Mouse (Mus musculus) limb, embryonic 14.5 days (tissue): ENCODE data around the gene Gm4922. TPM values are rescaled to one million over a fixed set of nuclear protein-coding genes. Genes with fewer than 3 reads are reported as not detected.

ENCODE experiments used
- ATAC-seq: fragments of 200-750 bp; cut with Nextera tagmentation; 2 replicates; pipeline ENCODE4 v1.8.0; 2017; ENCODE audit warnings: low read depth, moderate number of reproducible peaks, moderate TSS enrichment; ENCODE audit not compliant: low FRiP score
- DNase-seq: peaks from one replicate; pipeline ENCODE4 v3.0.0-alpha.2; 2015; ENCODE audit warnings: low spot score
- H3K27ac ChIP-seq: fragments of 300-500 bp; sonication (generic); replicated peaks from 2 replicates; pipeline ENCODE4 v1.5.1; 2014; ENCODE audit warnings: low read depth, mild to moderate bottlenecking, low read length, moderate library complexity, mixed read lengths
- H3K27me3 ChIP-seq: fragments of 300-500 bp; sonication (generic); 2 replicates; pipeline ENCODE4 v1.6.1; 2014; ENCODE audit warnings: low read length, mixed read lengths; ENCODE audit not compliant: control insufficient read depth, insufficient read depth
- H3K36me3 ChIP-seq: fragments of 300-500 bp; sonication (generic); 2 replicates; pipeline ENCODE4 v1.6.1; 2014; ENCODE audit warnings: mild to moderate bottlenecking, low read length, moderate library complexity, mixed read lengths; ENCODE audit not compliant: control insufficient read depth, insufficient read depth
- H3K4me1 ChIP-seq: fragments of 300-500 bp; sonication (generic); 2 replicates; pipeline ENCODE4 v1.6.1; 2014; ENCODE audit warnings: antibody characterized with exemption, low read length, mixed read lengths; ENCODE audit not compliant: control insufficient read depth, insufficient read depth
- H3K4me2 ChIP-seq: fragments of 300-500 bp; sonication (generic); replicated peaks from 2 replicates; pipeline ENCODE4 v1.6.1; 2014; ENCODE audit warnings: low read depth, mild to moderate bottlenecking, low read length, moderate library complexity; ENCODE audit not compliant: severe bottlenecking
- H3K4me3 ChIP-seq: fragments of 300-500 bp; sonication (generic); replicated peaks from 2 replicates; pipeline ENCODE4 v1.5.1; 2014; ENCODE audit warnings: low read length
- H3K9ac ChIP-seq: fragments of 300-500 bp; sonication (generic); 2 replicates; pipeline ENCODE4 v1.6.1; 2014; ENCODE audit warnings: mild to moderate bottlenecking, low read depth, low read length, moderate library complexity; ENCODE audit not compliant: severe bottlenecking
- H3K9me3 ChIP-seq: fragments of 300-500 bp; sonication (generic); 2 replicates; pipeline ENCODE4 v1.6.1; 2016; ENCODE audit warnings: low read length; ENCODE audit not compliant: control insufficient read depth
- POLR2A ChIP-seq: fragments of 200-500 bp; IDR thresholded peaks from 2 replicates; pipeline ENCODE4 v1.8.0; 2012; ENCODE audit warnings: inconsistent platforms, mild to moderate bottlenecking, moderate library complexity, borderline replicate concordance; ENCODE audit not compliant: insufficient read depth, insufficient read length; ENCODE audit errors: extremely low read depth
- WGBS: fragments of 180-500 bp; shearing (Covaris S2); extraction: QIAGEN DNeasy Blood & Tissue Kit; methylation state at CpG from one replicate; pipeline ENCODE4 v1.1.7; 2014; 5-methylcytosine and 5-hydroxymethylcytosine counted together
- polyA plus RNA-seq, 2 experiments: library from polyadenylated mRNA; depleted of rRNA in 1 of 2; stranded (reverse) in 1 of 2; unstranded in 1 of 2; fragments of >200 nt; fragmentation: Nextera tagmentation in 1 of 2; extraction: Ambion mirVana in 1 of 2; gene quantifications; 2 replicates each; pipeline versions ENCODE4 v1.2.1 to v1.2.3; 2012 to 2014

Gm4922 gene
- polyA plus RNA-seq, 2 experiments: not detected

- 2% methylated on average over 50 of the region's 50 CpGs for WGBS
These were observed 43.1 kb downstream of the Gm4922 start, which contains the start of gene Arfgef3 for GRCm38 (mm10) chr10:18743286-18744142. Arfgef3 (minus strand) TSS chr10:18743949.

GRCm38 (mm10) chr10:18742086-18742485 is 44.5 kb downstream of the Gm4922 start:
- Histone ChIP-seq H3K9me3 (no peaks in the 10 kb centered on the region), H3K36me3 (no peaks in the 10 kb centered on the region), H3K9ac (no peak overlapping the region), H3K27me3 (0 out of 2 replicates have a peak, but pooled peaks cover 10% of the 10 kb centered on the region), H3K4me1 (0 out of 2 replicates have a peak, but pooled peaks cover 4% of the 10 kb centered on the region), H3K4me2 (0 out of 2 replicates have a peak overlapping the region, but pooled peaks have one; percentile 3), H3K4me3 (no peak overlapping the region), H3K27ac (no peak overlapping the region)
- ATAC-seq (no peak), DNase-seq (no peak)
- 31% methylated on average over 6 of the region's 6 CpGs for WGBS
- no peak for TF ChIP-seq POLR2A

More at GRCm38 (mm10) chr10:18743286-18744142, 43.1 kb downstream of the Gm4922 start, which contains the start of gene Arfgef3:
- Histone ChIP-seq H3K4me2 (peak within 1 kb of the TSS; percentile 92), H3K4me1 (0 out of 2 replicates have a peak, but pooled peaks cover 4% of the 10 kb centered on the region), H3K9ac (peak within 1 kb of the TSS; percentile 53), H3K36me3 (no peaks in the 10 kb centered on the region), H3K27ac (no peak within 1 kb of the TSS), H3K9me3 (no peaks in the 10 kb centered on the region), H3K27me3 (0 out of 2 replicates have a peak, but pooled peaks cover 10% of the 10 kb centered on the region), H3K4me3 (peak within 1 kb of the TSS; percentile 50)
- DNase-seq: peak; percentile 33
- ATAC-seq: no peak
- no peak for TF ChIP-seq POLR2A

GRCm38 (mm10) chr10:18741024-18741423 is 45.6 kb downstream of the Gm4922 start:
- Histone ChIP-seq H3K9me3 (no peaks in the 10 kb centered on the region), H3K9ac (no peak overlapping the region), H3K27ac (no peak overlapping the region), H3K27me3 (0 out of 2 replicates have a peak, but pooled peaks cover 10% of the 10 kb centered on the region), H3K4me3 (no peak overlapping the region), H3K4me1 (0 out of 2 replicates have a peak, but pooled peaks cover 4% of the 10 kb centered on the region), H3K36me3 (no peaks in the 10 kb centered on the region), H3K4me2 (no peak overlapping the region)
- DNase-seq (no peak), ATAC-seq (no peak)
- no peak for TF ChIP-seq POLR2A
- 83% methylated on average over 8 of the region's 8 CpGs for WGBS

Other genes with a start within 250 kb of the Gm4922 start
- 8.2 and 11.7 TPM in 2 replicates for gene Hebp2, start 240.7 kb downstream of the Gm4922 start, polyA plus RNA-seq (2012; rRNA removed)
- 37.0 and 38.4 TPM in 2 replicates for gene Hebp2, start 240.7 kb downstream of the Gm4922 start, polyA plus RNA-seq (2014; fragmentation: Nextera tagmentation; extraction: Ambion mirVana)
- gene Arfgef3, start 42.8 kb downstream of the Gm4922 start, polyA plus RNA-seq (2012; rRNA removed): 0.85 and 0.87 TPM in 2 replicates
- 0.83 and 1.0 TPM in 2 replicates for gene Arfgef3, start 42.8 kb downstream of the Gm4922 start, polyA plus RNA-seq (2014; fragmentation: Nextera tagmentation; extraction: Ambion mirVana)
- gene Perp, start 58.2 kb upstream of the Gm4922 start, polyA plus RNA-seq (2012; rRNA removed): 166 and 196 TPM in 2 replicates
- gene Perp, start 58.2 kb upstream of the Gm4922 start, polyA plus RNA-seq (2014; fragmentation: Nextera tagmentation; extraction: Ambion mirVana): 466 and 598 TPM in 2 replicates
- gene Tnfaip3, start 228.9 kb upstream of the Gm4922 start, polyA plus RNA-seq (2012; rRNA removed): 4.4 and 4.9 TPM in 2 replicates
- gene Tnfaip3, start 228.9 kb upstream of the Gm4922 start, polyA plus RNA-seq (2014; fragmentation: Nextera tagmentation; extraction: Ambion mirVana): 4.9 and 5.1 TPM in 2 replicates